Comparison of ENCODE assay signal across 9 mouse cellular contexts in the genomic region with DNA sequence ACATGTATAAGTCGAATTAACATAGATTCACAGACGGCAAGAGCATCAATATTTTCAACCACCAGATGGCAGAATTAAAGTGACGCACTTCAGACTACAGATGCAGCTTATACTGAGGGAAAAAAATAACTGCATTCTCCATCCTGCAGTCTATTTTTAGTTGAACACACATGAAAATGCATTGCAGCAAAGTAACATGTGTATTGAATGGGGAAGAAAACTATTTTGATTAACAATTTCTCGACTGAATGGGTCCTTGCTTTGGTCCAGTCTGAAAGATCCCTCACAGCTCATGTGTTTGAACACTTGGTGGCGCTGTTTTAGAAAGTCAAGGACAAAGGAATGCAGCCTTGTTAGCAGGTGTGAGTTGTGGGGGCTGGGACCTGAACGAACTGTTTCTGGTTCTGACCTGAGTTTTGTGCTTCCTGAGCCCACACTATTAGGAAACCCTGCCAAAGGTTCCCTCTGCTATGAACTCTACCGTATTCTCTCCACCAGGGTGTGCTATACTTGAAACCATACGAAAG.
DNase-seq lines count a peak whose midpoint lies in the region; ATAC-seq and TF ChIP-seq lines count a peak whose summit lies in the region.
"Had no signal": no experiment of that assay in that cellular context is flagged by ENCODE, and none has a peak within 500 bp of the region (broad histone marks: within the 10 kb centered on the region; RNA-seq: fewer than 3 reads in every experiment).

No protein-coding gene starts in this region.

- TF ChIP-seq CTCF in layer of hippocampus, adult 2 months (conservative IDR thresholded peaks at IDR 0.05), result peak; percentile 84

- H3K4me1 ChIP-seq in embryonic facial prominence, embryonic 13.5 days, result peaks cover 4% of the 10 kb centered on the region; the same call in 1 of the 2 replicates

- H3K27ac ChIP-seq in embryonic facial prominence, embryonic 13.5 days, result no peak overlapping the region
- H3K27ac ChIP-seq in layer of hippocampus, adult 2 months, result no peak overlapping the region
- H3K27ac ChIP-seq: macrophage had no signal

- no peaks in the 10 kb centered on the region for H3K36me3 ChIP-seq in embryonic facial prominence, embryonic 13.5 days

- H3K4me3 ChIP-seq in embryonic facial prominence, embryonic 13.5 days, result no peak overlapping the region
- peak overlapping the region; percentile 38; the same call in 1 of the 2 replicates for H3K4me3 ChIP-seq in layer of hippocampus, adult 2 months

- 33% methylated on average over 8 of the region's 8 CpGs for WGBS in embryonic facial prominence, embryonic 13.5 days

- no peaks in the 10 kb centered on the region for H3K9me3 ChIP-seq in embryonic facial prominence, embryonic 13.5 days

- no peak overlapping the region for H3K9ac ChIP-seq in embryonic facial prominence, embryonic 13.5 days

- peak overlapping the region; percentile 14; the same call in 1 of the 2 replicates for H3K4me2 ChIP-seq in embryonic facial prominence, embryonic 13.5 days

- ATAC-seq in embryonic facial prominence, embryonic 13.5 days (ENCODE audit: insufficient number of reproducible peaks, insufficient read depth, low FRiP score, low TSS enrichment, low read depth), result peak; percentile 37; the same call in 1 of the 2 replicates
- ATAC-seq in hematopoietic stem cell, adult 5-6 weeks (replicated peaks in 1 of 2; ENCODE audit: insufficient read depth in 1 of 2, low FRiP score in 2 of 2, low TSS enrichment in 1 of 2, low read depth in 1 of 2, poor library complexity in 2 of 2, severe bottlenecking in 2 of 2), result peak; percentile 84 to 94

- peak; percentile 98 for DNase-seq in ES-CJ7 (ENCODE audit: low read depth, low spot score)
- peak; percentile 6 for DNase-seq in adrenal gland, postnatal 25 days
- peak; percentile 39 to 59 for DNase-seq in layer of hippocampus, adult 2 months (ENCODE audit: low spot score in 2 of 2)
- DNase-seq in lung, postnatal 14 days, result peak; percentile 58
- DNase-seq in right cerebral cortex, postnatal 10 days (ENCODE audit: low spot score in 2 of 2), result peak; percentile 53 to 74
- no peak for DNase-seq in thymus, postnatal 25 days

- H3K27me3 ChIP-seq in embryonic facial prominence, embryonic 13.5 days, result no peaks in the 10 kb centered on the region
